Mouse (Mus musculus): Measurements from ENCODE around the gene Actrt2. TPM values are rescaled to one million over a fixed set of nuclear protein-coding genes. Genes with fewer than 3 reads are reported as not detected.

Gene Actrt2
- polyA plus RNA-seq, 1 experiment from 2014 or later: not detected

DNA sequence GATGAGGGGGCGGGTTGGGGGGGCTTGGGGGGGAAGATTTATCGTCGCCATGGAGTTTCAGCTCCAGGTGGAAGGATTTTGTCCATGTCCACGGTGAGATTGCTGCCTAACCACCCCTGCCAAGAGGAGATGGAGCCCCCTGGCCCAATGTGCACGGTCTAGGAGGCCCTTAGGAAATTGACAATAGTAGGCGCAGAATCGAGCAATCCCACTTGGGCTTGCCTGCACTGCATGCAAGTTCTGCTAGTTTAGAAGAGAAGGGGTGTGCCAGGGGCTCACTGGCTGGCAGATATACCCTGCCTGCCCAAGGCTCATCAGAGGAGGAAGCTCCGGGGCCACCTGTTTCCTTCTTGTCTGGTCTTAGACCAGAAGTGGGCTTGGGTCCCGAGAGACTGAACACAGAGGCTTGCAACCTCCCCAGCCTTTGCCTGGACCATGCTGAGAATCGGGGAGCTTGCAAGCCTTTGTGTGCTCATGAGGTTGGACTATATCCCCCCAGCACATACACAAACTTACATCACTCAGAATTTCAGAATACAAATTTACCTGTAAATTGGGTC, 7.9 kb upstream of the Actrt2 start:
- Histone ChIP-seq H3K36me3 (no peaks in the 10 kb centered on the region), H3K9me3 (no peaks in the 10 kb centered on the region), H3K4me3 (replicated peaks) (no peak overlapping the region), H3K27ac (no peak overlapping the region), H3K9ac (replicated peaks) (no peak overlapping the region), H3K4me2 (replicated peaks) (no peak overlapping the region), H3K27me3 (peaks cover 48% of the 10 kb centered on the region), H3K4me1 (replicated peaks) (peaks cover 9% of the 10 kb centered on the region)
- 58% methylated on average over 10 of the region's 10 CpGs for WGBS
- no peak for ATAC-seq

DNA sequence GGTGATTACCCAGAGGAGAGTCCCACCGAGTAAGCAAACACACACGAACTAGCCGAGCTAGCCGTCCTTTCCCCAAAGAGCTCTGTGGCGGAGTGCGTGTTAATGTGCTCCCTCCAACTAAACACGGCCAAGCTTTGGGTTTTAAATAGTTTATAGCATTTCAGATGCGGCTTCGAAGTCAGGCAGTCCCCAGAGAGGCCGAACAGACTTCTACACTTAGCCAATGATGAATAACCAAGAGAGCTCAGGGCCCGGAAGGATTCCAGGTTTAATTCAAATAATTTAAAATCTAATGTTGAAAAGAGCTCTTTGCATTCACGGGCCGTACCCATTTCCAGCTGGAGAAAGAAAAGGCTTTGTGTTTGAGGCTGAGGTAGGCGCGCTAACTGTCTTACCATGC, 7.3 kb upstream of the Actrt2 start:
- WGBS: 31% methylated on average over 15 of the region's 15 CpGs
- no peak overlapping the region for H3K4me3 ChIP-seq (replicated peaks)
- ATAC-seq: no peak

GRCm38 (mm10) chr4:154674541-154674940, 6.9 kb upstream of the Actrt2 start:
- Histone ChIP-seq H3K36me3 (no peaks in the 10 kb centered on the region), H3K9ac (replicated peaks) (no peak overlapping the region), H3K4me1 (replicated peaks) (peaks cover 9% of the 10 kb centered on the region), H3K4me2 (replicated peaks) (peak overlapping the region; percentile 23), H3K27me3 (peaks cover 48% of the 10 kb centered on the region), H3K9me3 (no peaks in the 10 kb centered on the region), H3K27ac (no peak overlapping the region), H3K4me3 (replicated peaks) (no peak overlapping the region)
- no peak for ATAC-seq
- WGBS: 2% methylated on average over 12 of the region's 12 CpGs

More for the DNA sequence above, 7.3 kb upstream of the Actrt2 start:
- Histone ChIP-seq H3K27me3 (peaks cover 48% of the 10 kb centered on the region), H3K36me3 (no peaks in the 10 kb centered on the region), H3K27ac (no peak overlapping the region), H3K9ac (replicated peaks) (no peak overlapping the region), H3K9me3 (no peaks in the 10 kb centered on the region), H3K4me1 (replicated peaks) (peaks cover 9% of the 10 kb centered on the region), H3K4me2 (replicated peaks) (peak overlapping the region; percentile 23)

- Histone ChIP-seq H3K4me1 (replicated peaks) (peaks cover 9% of the 10 kb centered on the region), H3K9me3 (no peaks in the 10 kb centered on the region), H3K27me3 (peaks cover 48% of the 10 kb centered on the region), H3K4me2 (replicated peaks) (no peak overlapping the region), H3K27ac (no peak overlapping the region), H3K9ac (replicated peaks) (no peak overlapping the region), H3K4me3 (replicated peaks) (no peak overlapping the region), H3K36me3 (no peaks in the 10 kb centered on the region)
- 84% methylated on average over 4 of the region's 4 CpGs for WGBS
- ATAC-seq: no peak
Observed at GRCm38 (mm10) chr4:154673986-154674385, 6.3 kb upstream of the Actrt2 start.

DNA sequence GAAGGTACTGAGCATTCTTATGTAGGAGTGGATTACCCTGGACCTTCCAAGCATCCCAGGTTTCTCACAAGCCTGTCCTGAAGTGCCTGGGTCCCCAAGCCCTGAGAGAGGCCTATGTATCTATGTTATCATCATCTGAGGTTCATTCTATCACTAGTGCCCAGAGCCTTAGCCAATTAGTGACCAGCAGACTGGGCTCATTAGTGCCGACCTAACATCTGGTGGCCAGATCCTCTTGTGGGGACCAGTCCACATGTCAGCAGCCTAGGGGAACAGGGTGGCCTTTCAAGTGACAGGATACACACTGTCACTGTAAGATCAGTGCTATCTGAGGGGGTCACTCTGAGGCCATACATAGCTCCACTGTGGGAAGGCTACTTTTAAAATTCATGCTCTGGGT, 4.4 kb upstream of the Actrt2 start:
- no peak overlapping the region for H3K4me3 ChIP-seq (replicated peaks)
- H3K4me2 ChIP-seq (replicated peaks): no peak overlapping the region
- H3K4me1 ChIP-seq (replicated peaks): peaks cover 9% of the 10 kb centered on the region
- no peak for ATAC-seq
- no peaks in the 10 kb centered on the region for H3K9me3 ChIP-seq
- H3K27ac ChIP-seq: no peak overlapping the region
- H3K27me3 ChIP-seq: peaks cover 34% of the 10 kb centered on the region
- WGBS: 51% methylated on average over 1 of the region's 1 CpGs
- no peaks in the 10 kb centered on the region for H3K36me3 ChIP-seq
- no peak overlapping the region for H3K9ac ChIP-seq (replicated peaks)

GRCm38 (mm10) chr4:154671232-154671912, 3.7 kb upstream of the Actrt2 start:
- H3K27me3 ChIP-seq: peaks cover 32% of the 10 kb centered on the region
- H3K9me3 ChIP-seq: no peaks in the 10 kb centered on the region
- H3K27ac ChIP-seq: no peak overlapping the region
- ATAC-seq: no peak
- peaks cover 9% of the 10 kb centered on the region for H3K4me1 ChIP-seq (replicated peaks)
- no peaks in the 10 kb centered on the region for H3K36me3 ChIP-seq
- H3K9ac ChIP-seq (replicated peaks): no peak overlapping the region
- H3K4me3 ChIP-seq (replicated peaks): no peak overlapping the region
- 82% methylated on average over 8 of the region's 8 CpGs for WGBS
- no peak overlapping the region for H3K4me2 ChIP-seq (replicated peaks)

DNA sequence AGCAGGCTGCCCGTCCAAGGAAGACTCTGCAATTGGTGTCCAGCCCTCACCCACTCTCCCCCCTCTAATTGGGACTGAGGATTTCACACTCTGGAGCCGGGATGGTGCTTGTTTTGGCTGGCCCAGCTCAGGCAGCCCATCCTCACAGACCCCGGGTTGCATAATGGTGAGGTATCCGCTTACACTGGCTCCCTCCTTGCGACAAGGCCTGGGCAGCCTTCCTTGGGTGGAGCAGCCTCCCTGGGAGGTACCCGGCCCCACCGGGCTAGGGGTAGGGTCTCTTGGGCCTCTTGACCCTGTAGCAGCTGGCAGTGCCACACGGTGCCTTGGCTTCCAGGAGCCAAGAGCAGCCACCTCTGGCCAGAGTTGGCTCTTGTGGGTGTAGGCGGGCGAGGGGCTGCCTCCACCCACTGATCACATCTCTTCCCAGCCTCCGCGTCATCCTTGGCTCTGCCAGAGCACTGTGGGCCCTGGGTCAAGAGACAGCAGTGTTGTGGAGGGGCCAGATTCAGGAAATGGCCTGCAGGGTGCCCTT, 4.9 kb downstream of the Actrt2 start:
- ATAC-seq: no peak
- Histone ChIP-seq H3K27ac (no peak overlapping the region), H3K4me2 (replicated peaks) (no peak overlapping the region), H3K9me3 (no peaks in the 10 kb centered on the region), H3K27me3 (peaks cover 33% of the 10 kb centered on the region; the same call in 1 of the 2 replicates), H3K36me3 (no peaks in the 10 kb centered on the region), H3K9ac (replicated peaks) (no peak overlapping the region), H3K4me3 (replicated peaks) (no peak overlapping the region), H3K4me1 (replicated peaks) (no peaks in the 10 kb centered on the region)
- 71% methylated on average over 12 of the region's 12 CpGs for WGBS

DNA sequence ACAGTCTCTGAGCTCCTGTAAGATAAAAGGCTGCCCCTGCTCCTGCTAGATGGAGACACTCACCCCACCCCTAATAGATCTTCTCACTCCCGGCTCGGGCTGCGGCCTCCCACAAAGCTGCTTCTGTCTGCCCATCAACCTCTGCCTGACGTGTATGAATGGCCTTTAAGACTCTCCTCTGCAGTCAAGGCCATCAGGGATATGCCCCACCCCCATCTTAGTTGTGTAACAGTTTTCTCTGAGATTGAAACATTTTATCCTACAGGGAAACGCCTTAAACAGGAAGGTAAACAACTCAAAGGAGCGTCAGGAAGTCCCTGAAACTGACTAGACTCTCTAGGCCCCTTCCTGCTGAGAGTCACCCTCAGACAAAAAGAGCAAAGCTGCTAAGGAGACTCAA, 6.4 kb downstream of the Actrt2 start:
- no peak for ATAC-seq
- 43% methylated on average over 6 of the region's 6 CpGs for WGBS
- H3K9ac ChIP-seq (replicated peaks): no peak overlapping the region

DNA sequence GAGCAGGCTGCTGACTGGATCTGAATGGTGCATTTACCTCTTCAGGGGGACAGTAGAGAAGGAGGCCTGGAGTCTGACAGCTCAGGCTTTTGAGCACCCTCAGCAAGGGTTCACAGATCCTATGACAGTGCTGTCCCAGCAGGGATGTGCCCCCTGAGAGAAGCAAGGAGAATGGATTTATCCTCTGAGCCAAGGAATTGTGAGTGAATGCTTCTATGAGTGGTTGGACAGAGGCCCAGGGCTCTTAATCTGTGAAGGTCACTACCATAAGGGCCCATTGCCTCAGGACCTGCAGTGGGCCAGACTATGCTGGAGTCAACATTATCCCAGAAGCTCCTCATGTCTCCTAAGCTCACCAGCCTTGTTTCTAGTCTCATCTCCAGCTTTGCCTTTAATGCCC, 7.6 kb downstream of the Actrt2 start:
- Histone ChIP-seq H3K4me3 (replicated peaks) (no peak overlapping the region), H3K27me3 (peaks cover 32% of the 10 kb centered on the region; the same call in 1 of the 2 replicates), H3K9ac (replicated peaks) (no peak overlapping the region), H3K4me2 (replicated peaks) (no peak overlapping the region), H3K9me3 (no peaks in the 10 kb centered on the region), H3K4me1 (replicated peaks) (no peaks in the 10 kb centered on the region), H3K27ac (no peak overlapping the region), H3K36me3 (no peaks in the 10 kb centered on the region)
- ATAC-seq: no peak

More for the DNA sequence above, 6.4 kb downstream of the Actrt2 start:
- peaks cover 40% of the 10 kb centered on the region; the same call in 1 of the 2 replicates for H3K27me3 ChIP-seq
- H3K4me1 ChIP-seq (replicated peaks): no peaks in the 10 kb centered on the region
- H3K4me2 ChIP-seq (replicated peaks): no peak overlapping the region
- no peaks in the 10 kb centered on the region for H3K36me3 ChIP-seq
- H3K27ac ChIP-seq: no peak overlapping the region
- no peaks in the 10 kb centered on the region for H3K9me3 ChIP-seq
- H3K4me3 ChIP-seq (replicated peaks): no peak overlapping the region

DNA sequence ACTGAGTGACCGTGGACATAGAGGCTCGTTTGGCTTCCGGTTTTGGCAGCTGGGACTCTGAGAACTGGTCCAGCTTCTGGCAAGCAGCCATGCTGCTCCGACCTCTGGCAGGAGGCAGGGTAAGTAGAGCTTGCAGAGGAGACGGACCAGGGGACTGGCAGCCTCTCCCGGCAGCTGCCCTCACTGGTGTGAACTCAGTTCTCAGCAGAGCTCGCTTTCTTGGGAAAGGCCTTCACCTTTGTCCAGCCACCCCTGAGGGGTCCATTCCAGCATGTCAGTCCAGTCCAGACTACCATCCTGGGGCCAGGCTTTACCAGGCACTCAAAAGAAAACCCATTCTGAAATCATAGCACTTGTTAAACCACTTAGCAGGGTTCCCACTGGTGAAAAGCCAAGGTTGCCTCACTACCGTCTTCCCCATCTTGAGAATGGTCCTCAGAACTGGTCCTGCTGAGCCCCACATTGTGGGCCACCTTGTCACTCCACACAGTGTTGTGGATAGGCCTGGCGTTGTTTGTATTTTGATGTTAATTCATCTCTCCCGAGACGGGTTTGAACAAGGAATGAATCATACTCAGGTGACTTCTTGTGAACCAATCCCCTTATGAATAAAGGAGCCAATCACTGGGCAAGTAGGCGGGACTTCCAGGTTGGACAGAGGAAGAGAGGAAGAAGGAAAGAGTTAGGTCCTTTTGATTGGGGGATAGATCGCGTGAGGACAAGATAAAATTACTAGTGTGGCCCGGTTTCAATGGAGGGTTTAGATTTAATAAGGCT, 12.3 kb downstream of the Actrt2 start:
- no peak overlapping the region for H3K4me2 ChIP-seq (replicated peaks)
- H3K4me1 ChIP-seq (replicated peaks): peaks cover 4% of the 10 kb centered on the region
- H3K9ac ChIP-seq (replicated peaks): no peak overlapping the region
- H3K27me3 ChIP-seq: peaks cover 25% of the 10 kb centered on the region; the same call in 1 of the 2 replicates
- 77% methylated on average over 15 of the region's 15 CpGs for WGBS
- no peak overlapping the region for H3K4me3 ChIP-seq (replicated peaks)
- no peak overlapping the region for H3K27ac ChIP-seq
- H3K36me3 ChIP-seq: no peaks in the 10 kb centered on the region
- H3K9me3 ChIP-seq: no peaks in the 10 kb centered on the region
- no peak for ATAC-seq

GRCm38 (mm10) chr4:154652494-154652893, 15.2 kb downstream of the Actrt2 start:
- 17% methylated on average over 5 of the region's 5 CpGs for WGBS
- no peak overlapping the region for H3K4me2 ChIP-seq (replicated peaks)
- H3K9ac ChIP-seq (replicated peaks): no peak overlapping the region
- ATAC-seq: no peak
- H3K27me3 ChIP-seq: peaks cover 29% of the 10 kb centered on the region
- H3K36me3 ChIP-seq: no peaks in the 10 kb centered on the region
- H3K4me1 ChIP-seq (replicated peaks): peaks cover 4% of the 10 kb centered on the region
- H3K4me3 ChIP-seq (replicated peaks): no peak overlapping the region
- H3K27ac ChIP-seq: no peak overlapping the region
- H3K9me3 ChIP-seq: no peaks in the 10 kb centered on the region

DNA sequence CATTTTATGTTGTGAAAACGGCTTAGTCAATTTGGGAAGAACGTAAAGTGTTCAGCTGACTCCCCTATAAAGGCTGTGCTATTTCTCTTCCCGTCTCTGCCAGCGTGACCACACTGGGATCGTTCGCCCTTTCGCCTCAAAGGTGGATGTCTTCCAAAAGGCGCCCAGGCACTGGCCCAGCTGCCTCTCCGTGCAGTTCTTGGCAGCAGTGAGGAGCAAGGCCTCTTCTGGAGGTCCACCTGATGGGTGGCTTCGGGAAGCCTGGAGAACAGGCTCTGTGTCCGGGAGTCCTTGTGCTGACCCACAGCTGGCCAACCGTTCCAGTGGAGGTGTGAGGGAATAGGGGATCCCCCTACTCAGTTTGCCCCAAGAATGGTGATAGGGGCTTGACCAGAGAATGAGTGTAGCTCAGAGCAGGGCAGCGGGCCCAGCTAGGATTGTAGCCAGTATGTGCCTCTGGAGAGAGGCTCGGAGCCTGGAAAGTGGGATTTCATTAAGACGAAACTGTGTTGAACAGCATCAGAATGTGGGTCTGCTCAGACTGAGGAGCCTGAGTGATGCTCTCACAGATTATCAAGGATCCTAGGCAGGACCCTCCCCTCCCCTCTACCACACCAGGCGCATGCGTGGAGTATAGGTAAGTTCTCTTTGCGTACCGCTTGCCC, 18.5 kb downstream of the Actrt2 start:
- H3K27ac ChIP-seq: no peak overlapping the region
- no peak for ATAC-seq
- peaks cover 5% of the 10 kb centered on the region for H3K9me3 ChIP-seq
- H3K4me1 ChIP-seq (replicated peaks): peaks cover 4% of the 10 kb centered on the region
- H3K9ac ChIP-seq (replicated peaks): no peak overlapping the region
- H3K4me2 ChIP-seq (replicated peaks): no peak overlapping the region
- 85% methylated on average over 19 of the region's 19 CpGs for WGBS
- peaks cover 52% of the 10 kb centered on the region for H3K27me3 ChIP-seq
- H3K36me3 ChIP-seq: no peaks in the 10 kb centered on the region
- H3K4me3 ChIP-seq (replicated peaks): no peak overlapping the region
